Mouse (Mus musculus): Measurements from ENCODE around the gene Acad11.

The Acad11 gene

GRCm38 (mm10) chr9:104063244-104063961, at the start of gene Acad11:
Gene Acad11 (plus strand): TSS chr9:104063377.
- peak; percentile 97 for DNase-seq (ENCODE audit: low read depth)

- no peak for DNase-seq (ENCODE audit: low read depth)
Measured at GRCm38 (mm10) chr9:104014526-104014925, 48.7 kb upstream of the Acad11 start.

- no peak for DNase-seq (ENCODE audit: low read depth)
Measured at GRCm38 (mm10) chr9:104021026-104021425, 42.2 kb upstream of the Acad11 start.

- DNase-seq (ENCODE audit: low read depth) = no peak
Measured at GRCm38 (mm10) chr9:104027186-104027585, 36.0 kb upstream of the Acad11 start.

GRCm38 (mm10) chr9:104029861-104030260, 33.3 kb upstream of the Acad11 start:
- no peak for DNase-seq (ENCODE audit: low read depth)

GRCm38 (mm10) chr9:104034231-104034630, 28.9 kb upstream of the Acad11 start:
- no peak for DNase-seq (ENCODE audit: low read depth)

GRCm38 (mm10) chr9:104034718-104035117, 28.5 kb upstream of the Acad11 start:
- no peak for DNase-seq (ENCODE audit: low read depth)

- peak; percentile 71 for DNase-seq (ENCODE audit: low read depth)
Measured at GRCm38 (mm10) chr9:104035261-104036015, 27.7 kb upstream of the Acad11 start.

- DNase-seq (ENCODE audit: low read depth) = no peak
Measured at GRCm38 (mm10) chr9:104038266-104038665, 24.9 kb upstream of the Acad11 start.

GRCm38 (mm10) chr9:104039031-104039695, 24.0 kb upstream of the Acad11 start:
- DNase-seq (ENCODE audit: low read depth) = no peak

GRCm38 (mm10) chr9:104039742-104040141, 23.4 kb upstream of the Acad11 start:
- DNase-seq (ENCODE audit: low read depth) = no peak

GRCm38 (mm10) chr9:104040362-104040761, 22.8 kb upstream of the Acad11 start, which contains the start of gene Gm28305:
Gene Gm28305 (plus strand): TSS chr9:104040662.
- DNase-seq (ENCODE audit: low read depth) = no peak

- DNase-seq (ENCODE audit: low read depth) = no peak
Measured at GRCm38 (mm10) chr9:104043676-104044075, 19.5 kb upstream of the Acad11 start.

- DNase-seq (ENCODE audit: low read depth) = no peak
Measured at GRCm38 (mm10) chr9:104051028-104051427, 12.1 kb upstream of the Acad11 start.

GRCm38 (mm10) chr9:104062430-104063243, 540 bp upstream of the Acad11 start, which contains the start of gene Uba5:
Gene Uba5 (minus strand): TSS chr9:104063134.
- no peak for DNase-seq (ENCODE audit: low read depth)

- peak; percentile 3 for DNase-seq (ENCODE audit: low read depth)
Measured at GRCm38 (mm10) chr9:104064571-104064970, 1.4 kb downstream of the Acad11 start.

GRCm38 (mm10) chr9:104070241-104070640, 7.1 kb downstream of the Acad11 start:
- no peak for DNase-seq (ENCODE audit: low read depth)

GRCm38 (mm10) chr9:104070863-104071604, 7.9 kb downstream of the Acad11 start:
- DNase-seq (ENCODE audit: low read depth) = no peak

GRCm38 (mm10) chr9:104075808-104076207, 12.6 kb downstream of the Acad11 start:
- DNase-seq (ENCODE audit: low read depth) = peak; percentile 58

GRCm38 (mm10) chr9:104078780-104079179, 15.6 kb downstream of the Acad11 start:
- DNase-seq (ENCODE audit: low read depth) = no peak

- DNase-seq (ENCODE audit: low read depth) = peak; percentile 59
Measured at GRCm38 (mm10) chr9:104079379-104079778, 16.2 kb downstream of the Acad11 start.
